9 mouse cellular contexts compared by ENCODE assay signal in the genomic region with DNA sequence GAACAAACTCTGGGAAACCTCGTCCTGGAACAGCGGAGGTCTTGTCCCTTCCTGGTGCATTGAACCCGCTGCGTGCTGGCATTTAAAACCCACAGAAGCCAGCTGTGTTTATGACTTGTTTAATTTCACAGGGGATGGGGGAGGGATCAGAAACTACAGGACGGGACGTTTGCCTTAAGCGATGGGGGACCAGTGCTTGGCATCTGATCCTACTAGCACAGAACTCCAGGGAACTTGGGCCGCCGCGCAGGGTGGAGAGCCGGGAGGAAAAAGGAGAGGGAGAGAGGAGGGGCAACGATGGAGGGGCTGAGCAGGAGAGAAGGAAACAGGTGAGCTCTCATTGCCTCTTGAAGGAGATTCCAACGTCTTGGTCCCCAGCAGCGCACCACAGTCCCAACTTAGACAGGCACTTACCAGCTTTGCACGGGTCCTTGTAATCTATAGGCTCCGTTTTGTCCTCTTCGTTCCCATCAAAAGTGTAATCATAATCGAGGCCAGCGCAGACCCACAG. TPM values are rescaled to one million over a fixed set of nuclear protein-coding genes. Genes with fewer than 3 reads are reported as not detected.
A peak's percentile ranks its signal among the peaks of the same experiment; 100 is the strongest.
DNase-seq lines count a peak whose midpoint lies in the region; ATAC-seq and TF ChIP-seq lines count a peak whose summit lies in the region.
"Had no signal": no experiment of that assay in that cellular context is flagged by ENCODE, and none has a peak within 500 bp of the region (broad histone marks: within the 10 kb centered on the region; RNA-seq: fewer than 3 reads in every experiment).

No protein-coding gene starts in this region.

- peak overlapping the region; percentile 72 for H3K4me3 ChIP-seq in heart, embryonic 15.5 days
- H3K4me3 ChIP-seq in limb, embryonic 11.5 days (ENCODE audit: low read depth, low read length) = peak overlapping the region; percentile 57
- H3K4me3 ChIP-seq in midbrain, postnatal 0 days (ENCODE audit: low read depth, low read length) = peak overlapping the region; percentile 58

- H3K4me1 ChIP-seq in heart, embryonic 15.5 days (replicated peaks) = peaks cover 21% of the 10 kb centered on the region
- H3K4me1 ChIP-seq in limb, embryonic 11.5 days (ENCODE audit: control insufficient read depth, insufficient read depth, low read length) = peaks cover 5% of the 10 kb centered on the region
- 0 out of 2 replicates have a peak, but pooled peaks cover 3% of the 10 kb centered on the region for H3K4me1 ChIP-seq in midbrain, postnatal 0 days (ENCODE audit: insufficient read depth, low read length)

- H3K27ac ChIP-seq in heart, embryonic 15.5 days = no peak overlapping the region
- no peak overlapping the region for H3K27ac ChIP-seq in limb, embryonic 11.5 days (replicated peaks; ENCODE audit: low read depth, low read length)
- no peak overlapping the region for H3K27ac ChIP-seq in midbrain, postnatal 0 days (ENCODE audit: low read depth, low read length)

- TF ChIP-seq CTCF in midbrain, postnatal 0 days (IDR thresholded peaks at IDR 0.05) = no peak

- H3K36me3 ChIP-seq in heart, embryonic 15.5 days = no peaks in the 10 kb centered on the region
- no peaks in the 10 kb centered on the region for H3K36me3 ChIP-seq in limb, embryonic 11.5 days (ENCODE audit: control insufficient read depth, insufficient read depth, low read length)
- H3K36me3 ChIP-seq in midbrain, postnatal 0 days (ENCODE audit: insufficient read depth, low read length) = no peaks in the 10 kb centered on the region

- H3K9ac ChIP-seq in heart, embryonic 15.5 days = peak overlapping the region; percentile 63
- peak overlapping the region; percentile 61 for H3K9ac ChIP-seq in limb, embryonic 11.5 days (ENCODE audit: low read length)
- H3K9ac ChIP-seq in midbrain, postnatal 0 days (replicated peaks; ENCODE audit: low read length, poor library complexity, severe bottlenecking) = peak overlapping the region; percentile 58

- H3K27me3 ChIP-seq in heart, embryonic 15.5 days = peaks cover 9% of the 10 kb centered on the region; the same call in 1 of the 2 replicates
- H3K27me3 ChIP-seq in limb, embryonic 11.5 days (ENCODE audit: control insufficient read depth, insufficient read depth, low read length) = peaks cover 4% of the 10 kb centered on the region; the same call in 1 of the 2 replicates
- 0 out of 2 replicates have a peak, but pooled peaks cover 6% of the 10 kb centered on the region for H3K27me3 ChIP-seq in midbrain, postnatal 0 days (ENCODE audit: insufficient read depth, low read length)

- peak; percentile 20; the same call in 1 of the 2 replicates for ATAC-seq in heart, embryonic 15.5 days (replicated peaks; ENCODE audit: insufficient number of reproducible peaks, insufficient read depth, low FRiP score, low read depth)
- ATAC-seq in limb, embryonic 11.5 days (ENCODE audit: insufficient number of reproducible peaks, low FRiP score, low TSS enrichment, low read depth) = peak; percentile 62
- no peak; the same call in none of the 2 replicates for ATAC-seq in midbrain, postnatal 0 days (ENCODE audit: low FRiP score)

- 2% methylated on average over 19 of the region's 19 CpGs for WGBS in heart, embryonic 15.5 days
- WGBS in limb, embryonic 11.5 days = under 1% methylated on average over 19 of the region's 19 CpGs
- WGBS in midbrain, postnatal 0 days = under 1% methylated on average over 19 of the region's 19 CpGs

- H3K9me3 ChIP-seq in heart, embryonic 15.5 days (replicated peaks) = no peaks in the 10 kb centered on the region
- H3K9me3 ChIP-seq in limb, embryonic 11.5 days (ENCODE audit: control insufficient read depth, low read length) = no peaks in the 10 kb centered on the region
- H3K9me3 ChIP-seq in midbrain, postnatal 0 days (ENCODE audit: low read length) = no peaks in the 10 kb centered on the region

- H3K4me2 ChIP-seq in heart, embryonic 15.5 days = peak overlapping the region; percentile 100
- H3K4me2 ChIP-seq in limb, embryonic 11.5 days (ENCODE audit: low read depth, severe bottlenecking) = peak overlapping the region; percentile 94
- H3K4me2 ChIP-seq in midbrain, postnatal 0 days (ENCODE audit: low read depth, low read length, poor library complexity, severe bottlenecking) = peak overlapping the region; percentile 93

- DNase-seq in ovary, postnatal 36 days (ENCODE audit: low spot score) = peak; percentile 18
- no peak for DNase-seq in ovary, adult 18-20 months (ENCODE audit: low spot score)
- peak; percentile 41 to 60 for DNase-seq in cerebellum, postnatal 14 days
- peak; percentile 59 for DNase-seq in limb, embryonic 11.5 days (ENCODE audit: low spot score)
- no peak for DNase-seq in midbrain, postnatal 0 days (ENCODE audit: low spot score)
- DNase-seq in spleen, postnatal 10 days (ENCODE audit: low spot score in 2 of 2) = no peak
- no peak for DNase-seq in layer of hippocampus, postnatal 14 days (ENCODE audit: low spot score in 2 of 2)

RNA-seq across cellular contexts. Expression of gene Tll1, which starts 1.2 kb away (rescaled TPM):
- 1.1 and 1.6 TPM in 2 replicates for polyA plus RNA-seq in heart, embryonic 15.5 days (2015; fragmentation: Nextera tagmentation; extraction: Ambion mirVana)
- 1.7 TPM in 2 replicates for polyA plus RNA-seq in limb, embryonic 11.5 days (2014; fragmentation: Nextera tagmentation; extraction: Ambion mirVana)
- 4.7 and 6.2 TPM in 2 replicates for total RNA-seq in midbrain, postnatal 0 days (2014; rRNA removed)
- polyA plus RNA-seq in midbrain, postnatal 0 days (2015; fragmentation: Nextera tagmentation; extraction: Ambion mirVana) = 1.3 and 1.6 TPM in 2 replicates
- 1 to 10 TPM; 6.3 to 7.6 TPM for total RNA-seq in layer of hippocampus, postnatal 14 days (2021)
- polyA plus RNA-seq: liver, adult 2 months had no signal

Comparison
In these comparisons a context has a peak if more than half of its experiments do, and no peak if none do; other contexts are left out.
1. DNase-seq: peak in ovary, postnatal 36 days (single experiment), cerebellum, postnatal 14 days (2 of 2) and limb, embryonic 11.5 days (single experiment); none in ovary, adult 18-20 months (single experiment), midbrain, postnatal 0 days (single experiment), spleen, postnatal 10 days (0 of 2) and layer of hippocampus, postnatal 14 days (0 of 2).
2. Peak in every context shown above with its lines, with median percentiles within 50 percentile points of each other: H3K4me2 ChIP-seq, H3K4me3 ChIP-seq and H3K9ac ChIP-seq.